Mouse (Mus musculus): ENCODE results near the gene Tpr. TPM values are rescaled to one million over a fixed set of nuclear protein-coding genes. Genes with fewer than 3 reads are reported as not detected.

Gene Tpr
- polyA plus RNA-seq, 1 experiment from 2014 or later, result 197 TPM

Other genes with a start within 250 kb of the Tpr start
- gene Pdc, start 73.4 kb upstream of the Tpr start, polyA plus RNA-seq (2014; fragmentation: Nextera tagmentation; extraction: Ambion mirVana), result not detected in 2 replicates
- gene Odr4, start 242 bp downstream of the Tpr start, polyA plus RNA-seq (2014; fragmentation: Nextera tagmentation; extraction: Ambion mirVana), result 38.0 and 39.7 TPM in 2 replicates
- 0.42 and 0.71 TPM in 2 replicates for gene Prg4, start 73.3 kb downstream of the Tpr start, polyA plus RNA-seq (2014; fragmentation: Nextera tagmentation; extraction: Ambion mirVana)

Data from stomach, embryonic 14.5 days (tissue).